Mouse (Mus musculus): ENCODE results near the gene Syt9.

DNA sequence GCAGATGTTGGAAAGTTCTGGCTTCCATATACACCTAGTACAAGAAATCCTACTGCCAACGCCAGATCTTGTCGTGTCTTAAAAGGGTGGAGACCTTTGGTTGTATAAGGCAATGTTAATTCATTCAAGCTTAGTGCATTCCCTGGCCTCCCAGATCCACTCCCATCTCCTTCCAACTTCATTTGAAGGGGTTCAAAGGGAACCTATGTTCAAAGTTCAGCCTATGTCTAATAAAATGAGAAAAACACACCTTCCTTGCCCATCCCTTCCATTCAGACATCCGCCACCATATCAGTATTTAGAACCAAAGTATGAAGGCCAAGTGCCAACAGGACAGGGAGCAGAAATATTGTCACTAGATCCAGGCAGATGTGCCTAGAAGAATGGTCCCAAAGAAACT lies 177.3 kb downstream of the Syt9 start:
- TF ChIP-seq MAX (IDR thresholded peaks at IDR 0.05; ENCODE audit: low read depth) = no peak
- TF ChIP-seq POLR2A (IDR thresholded peaks at IDR 0.05; ENCODE audit: insufficient read length, low read depth) = no peak
- TF ChIP-seq USF1 (IDR thresholded peaks at IDR 0.05; ENCODE audit: low read depth) = no peak
- no peak for TF ChIP-seq MYOD1 (IDR thresholded peaks at IDR 0.05; ENCODE audit: control insufficient read depth in 1 of 3, insufficient read length in 2 of 3, low read depth in 2 of 3)
- TF ChIP-seq POLR2AphosphoS2 (IDR thresholded peaks at IDR 0.05; ENCODE audit: insufficient read length, low read depth) = no peak

All from myocyte (in vitro differentiated cells).